ENCODE assay signal across 9 mouse cellular contexts in genomic region chr13:26154701-26155471, GRCm38 (mm10).
DNase-seq lines count a peak whose midpoint lies in the region; ATAC-seq and TF ChIP-seq lines count a peak whose summit lies in the region.
"Had no signal": no experiment of that assay in that cellular context is flagged by ENCODE, and none has a peak within 500 bp of the region (broad histone marks: within the 10 kb centered on the region; RNA-seq: fewer than 3 reads in every experiment).

No protein-coding gene starts in this region.

- peak; percentile 12 for DNase-seq in gastrocnemius, postnatal 14 days
- DNase-seq in gastrocnemius, postnatal 10 days: no peak
- peak; percentile 58 for DNase-seq in embryonic facial prominence, embryonic 10.5 days (ENCODE audit: low spot score)
- peak; percentile 3 for DNase-seq in heart, postnatal 36 days
- peak; percentile 23 to 49 for DNase-seq in left cerebral cortex, adult 2 months (ENCODE audit: extremely low spot score in 1 of 2, low spot score in 2 of 2)
- DNase-seq in kidney, adult 8-10 months: no peak

- H3K36me3 ChIP-seq in embryonic facial prominence, embryonic 10.5 days (replicated peaks): no peaks in the 10 kb centered on the region
- H3K36me3 ChIP-seq in neural tube, embryonic 12.5 days: no peaks in the 10 kb centered on the region

- no peaks in the 10 kb centered on the region for H3K27me3 ChIP-seq in embryonic facial prominence, embryonic 10.5 days (replicated peaks; ENCODE audit: low read depth, poor library complexity, severe bottlenecking)
- no peaks in the 10 kb centered on the region for H3K27me3 ChIP-seq in neural tube, embryonic 12.5 days (replicated peaks)
- H3K27me3 ChIP-seq: megakaryocyte, embryonic 14.5 days had no signal

- H3K9me3 ChIP-seq in embryonic facial prominence, embryonic 10.5 days: no peaks in the 10 kb centered on the region
- H3K9me3 ChIP-seq in neural tube, embryonic 12.5 days: no peaks in the 10 kb centered on the region

- H3K4me1 ChIP-seq in embryonic facial prominence, embryonic 10.5 days: peaks cover 16% of the 10 kb centered on the region
- peaks cover 15% of the 10 kb centered on the region for H3K4me1 ChIP-seq in neural tube, embryonic 12.5 days
- H3K4me1 ChIP-seq: megakaryocyte, embryonic 14.5 days had no signal

- peak overlapping the region; percentile 66 for H3K27ac ChIP-seq in embryonic facial prominence, embryonic 10.5 days (replicated peaks)
- H3K27ac ChIP-seq in left cerebral cortex, adult 2 months: peak overlapping the region; percentile 33; the same call in 1 of the 2 replicates
- 0 out of 2 replicates have a peak overlapping the region, but pooled peaks have one; percentile 8 for H3K27ac ChIP-seq in neural tube, embryonic 12.5 days

- WGBS in embryonic facial prominence, embryonic 10.5 days: 22% methylated on average over 12 of the region's 12 CpGs
- WGBS in neural tube, embryonic 12.5 days: 18% methylated on average over 12 of the region's 12 CpGs

- intact Hi-C loops in gastrocnemius, postnatal 14 days (cut with DNase I; ENCODE audit: low total_unique reads): no loop called here
- intact Hi-C loops in heart, postnatal 36 days (cut with DNase I): no loop called here
- intact Hi-C loops in left cerebral cortex, adult 2 months (cut with DNase I): loop anchor here (10.0 kb wide), 1 partner anchor 200 kb away; no protein-coding TSS in a partner anchor

- H3K9ac ChIP-seq in neural tube, embryonic 12.5 days: no peak overlapping the region

- H3K4me3 ChIP-seq in embryonic facial prominence, embryonic 10.5 days: no peak overlapping the region
- H3K4me3 ChIP-seq in left cerebral cortex, adult 2 months: no peak overlapping the region
- H3K4me3 ChIP-seq in neural tube, embryonic 12.5 days: no peak overlapping the region
- H3K4me3 ChIP-seq: megakaryocyte, embryonic 14.5 days had no signal

- no peak overlapping the region for H3K4me2 ChIP-seq in neural tube, embryonic 12.5 days (replicated peaks)

- peak; percentile 98 for ATAC-seq in neural tube, embryonic 12.5 days (ENCODE audit: low FRiP score, low read depth)
- no peak for ATAC-seq in monocyte, adult 5-6 weeks (replicated peaks; ENCODE audit: insufficient number of reproducible peaks, low FRiP score, low TSS enrichment, poor library complexity, severe bottlenecking)

- no peak for TF ChIP-seq CTCF in left cerebral cortex, adult 2 months (IDR thresholded peaks at IDR 0.05)

Comparison
In these comparisons a context has a peak if more than half of its experiments do, and no peak if none do; other contexts are left out.
1. DNase-seq: peak in gastrocnemius, postnatal 14 days (single experiment), embryonic facial prominence, embryonic 10.5 days (single experiment), heart, postnatal 36 days (2 of 2) and left cerebral cortex, adult 2 months (2 of 2); none in gastrocnemius, postnatal 10 days (single experiment) and kidney, adult 8-10 months (0 of 2).
2. H3K27ac ChIP-seq: peak in every context shown above with its lines; median percentile 66 in embryonic facial prominence, embryonic 10.5 days; 33 in left cerebral cortex, adult 2 months; 8 in neural tube, embryonic 12.5 days.